Mouse (Mus musculus): ENCODE data around the gene Atl2. TPM values are rescaled to one million over a fixed set of nuclear protein-coding genes. Genes with fewer than 3 reads are reported as not detected.

Atl2 gene
- polyA plus RNA-seq, 1 experiment from 2014 or later = 29.7 TPM

DNA sequence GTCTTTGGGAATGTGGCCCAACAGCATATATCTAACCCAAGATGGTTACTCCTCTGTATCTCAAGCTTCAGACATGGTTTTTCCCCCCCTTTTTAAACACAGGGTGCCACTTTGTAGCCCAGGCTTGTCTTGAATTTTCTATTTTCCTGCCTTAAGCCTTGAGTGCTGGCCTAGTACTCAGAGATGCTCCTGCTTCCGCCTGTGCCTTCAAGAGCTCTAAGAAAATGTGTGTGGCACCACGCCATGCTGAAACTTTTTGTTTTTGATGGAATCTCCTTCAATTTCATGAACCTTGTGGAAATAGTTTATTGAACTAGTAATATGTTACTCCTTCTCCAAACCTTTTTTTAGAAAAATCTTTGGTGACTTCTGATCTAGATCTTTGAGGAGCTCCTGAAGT lies 49.7 kb downstream of the Atl2 start:
- H3K9me3 ChIP-seq (replicated peaks) = no peaks in the 10 kb centered on the region
- WGBS (ENCODE audit: insufficient replicate concordance) = 79% methylated on average over 2 of the region's 2 CpGs
- H3K36me3 ChIP-seq (replicated peaks) = peaks cover 38% of the 10 kb centered on the region
- H3K4me2 ChIP-seq = no peak overlapping the region
- no peak for ATAC-seq (ENCODE audit: insufficient read depth)
- no peak overlapping the region for H3K4me3 ChIP-seq (replicated peaks)
- 0 out of 2 replicates have a peak, but pooled peaks cover 3% of the 10 kb centered on the region for H3K27me3 ChIP-seq
- H3K9ac ChIP-seq = no peak overlapping the region
- H3K27ac ChIP-seq (replicated peaks) = no peak overlapping the region
- no peaks in the 10 kb centered on the region for H3K4me1 ChIP-seq (replicated peaks)

GRCm38 (mm10) chr17:79845695-79846094 lies 50.2 kb downstream of the Atl2 start:
- H3K9me3 ChIP-seq (replicated peaks) = no peaks in the 10 kb centered on the region
- H3K27me3 ChIP-seq = 0 out of 2 replicates have a peak, but pooled peaks cover 3% of the 10 kb centered on the region
- H3K4me1 ChIP-seq (replicated peaks) = no peaks in the 10 kb centered on the region
- H3K4me2 ChIP-seq = no peak overlapping the region
- WGBS (ENCODE audit: insufficient replicate concordance) = 55% methylated on average over 2 of the region's 2 CpGs
- H3K27ac ChIP-seq (replicated peaks) = no peak overlapping the region
- H3K9ac ChIP-seq = no peak overlapping the region
- H3K4me3 ChIP-seq (replicated peaks) = no peak overlapping the region
- peaks cover 33% of the 10 kb centered on the region for H3K36me3 ChIP-seq (replicated peaks)
- ATAC-seq (ENCODE audit: insufficient read depth) = no peak

GRCm38 (mm10) chr17:79840254-79841238 lies 55.4 kb downstream of the Atl2 start:
- no peak overlapping the region for H3K27ac ChIP-seq (replicated peaks)
- no peak overlapping the region for H3K4me2 ChIP-seq
- no peak overlapping the region for H3K9ac ChIP-seq
- 0 out of 2 replicates have a peak, but pooled peaks cover 3% of the 10 kb centered on the region for H3K27me3 ChIP-seq
- H3K9me3 ChIP-seq (replicated peaks) = no peaks in the 10 kb centered on the region
- H3K4me3 ChIP-seq (replicated peaks) = no peak overlapping the region
- no peak for ATAC-seq (ENCODE audit: insufficient read depth)
- WGBS (ENCODE audit: insufficient replicate concordance) = 31% methylated on average over 7 of the region's 7 CpGs
- no peaks in the 10 kb centered on the region for H3K36me3 ChIP-seq (replicated peaks)
- no peaks in the 10 kb centered on the region for H3K4me1 ChIP-seq (replicated peaks)

- Histone ChIP-seq H3K4me1 (replicated peaks) (no peaks in the 10 kb centered on the region), H3K4me3 (replicated peaks) (no peak overlapping the region), H3K27me3 (no peaks in the 10 kb centered on the region), H3K27ac (replicated peaks) (no peak overlapping the region), H3K9ac (no peak overlapping the region), H3K4me2 (no peak overlapping the region), H3K9me3 (replicated peaks) (no peaks in the 10 kb centered on the region), H3K36me3 (replicated peaks) (no peaks in the 10 kb centered on the region)
- no peak for ATAC-seq (ENCODE audit: insufficient read depth)
- 49% methylated on average over 7 of the region's 7 CpGs for WGBS (ENCODE audit: insufficient replicate concordance)
Observed at GRCm38 (mm10) chr17:79836978-79837377, 58.9 kb downstream of the Atl2 start.

- Histone ChIP-seq H3K4me2 (no peak overlapping the region), H3K4me1 (replicated peaks) (no peaks in the 10 kb centered on the region), H3K9ac (no peak overlapping the region), H3K27ac (replicated peaks) (no peak overlapping the region), H3K36me3 (replicated peaks) (no peaks in the 10 kb centered on the region), H3K27me3 (no peaks in the 10 kb centered on the region), H3K9me3 (replicated peaks) (no peaks in the 10 kb centered on the region), H3K4me3 (replicated peaks) (no peak overlapping the region)
- WGBS (ENCODE audit: insufficient replicate concordance) = 18% methylated on average over 5 of the region's 5 CpGs
- ATAC-seq (ENCODE audit: insufficient read depth) = no peak
Observed at GRCm38 (mm10) chr17:79835714-79836373, 60.1 kb downstream of the Atl2 start.

- Histone ChIP-seq H3K4me1 (replicated peaks) (no peaks in the 10 kb centered on the region), H3K4me2 (no peak overlapping the region), H3K4me3 (replicated peaks) (no peak overlapping the region), H3K9me3 (replicated peaks) (no peaks in the 10 kb centered on the region), H3K36me3 (replicated peaks) (no peaks in the 10 kb centered on the region), H3K27me3 (no peaks in the 10 kb centered on the region), H3K9ac (no peak overlapping the region), H3K27ac (replicated peaks) (no peak overlapping the region)
- no peak for ATAC-seq (ENCODE audit: insufficient read depth)
- WGBS (ENCODE audit: insufficient replicate concordance) = 40% methylated on average over 1 of the region's 1 CpGs
Observed at GRCm38 (mm10) chr17:79832284-79832683, 63.6 kb downstream of the Atl2 start.

DNA sequence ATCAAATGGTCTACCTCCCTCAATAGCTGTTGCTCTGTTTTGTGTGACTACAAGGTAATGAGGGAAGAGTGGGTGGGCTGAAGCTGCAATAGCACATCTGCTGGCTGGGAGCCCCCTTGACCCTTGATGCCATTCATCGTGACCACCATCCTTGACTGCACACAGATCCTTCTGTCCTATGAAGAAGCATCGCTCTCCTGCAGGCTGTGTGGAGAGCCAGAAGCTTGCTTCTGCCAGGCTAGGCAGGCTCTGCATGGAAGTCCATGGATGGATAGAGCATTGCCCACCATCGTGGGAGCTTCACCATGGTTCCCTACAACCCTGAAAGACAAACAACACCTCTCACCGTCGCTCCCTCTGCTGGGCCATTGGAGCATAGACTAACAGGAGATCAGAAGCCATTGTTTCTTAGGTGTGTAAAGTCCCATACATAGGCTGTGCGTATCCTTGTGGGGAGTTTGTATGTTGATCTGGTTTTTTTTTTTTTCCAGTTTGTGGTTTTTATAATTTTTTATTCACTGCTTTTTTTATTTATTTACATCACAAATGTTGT lies 69.4 kb downstream of the Atl2 start:
- Histone ChIP-seq H3K4me3 (replicated peaks) (no peak overlapping the region), H3K9me3 (replicated peaks) (no peaks in the 10 kb centered on the region)
- 64% methylated on average over 6 of the region's 6 CpGs for WGBS (ENCODE audit: insufficient replicate concordance)

GRCm38 (mm10) chr17:79825241-79826030 lies 70.5 kb downstream of the Atl2 start:
- Histone ChIP-seq H3K4me3 (replicated peaks) (no peak overlapping the region), H3K9ac (no peak overlapping the region), H3K27ac (replicated peaks) (no peak overlapping the region), H3K9me3 (replicated peaks) (no peaks in the 10 kb centered on the region), H3K4me2 (no peak overlapping the region), H3K36me3 (replicated peaks) (no peaks in the 10 kb centered on the region), H3K4me1 (replicated peaks) (no peaks in the 10 kb centered on the region), H3K27me3 (no peaks in the 10 kb centered on the region)
- ATAC-seq (ENCODE audit: insufficient read depth) = no peak
- WGBS (ENCODE audit: insufficient replicate concordance) = 58% methylated on average over 11 of the region's 11 CpGs

More for the DNA sequence above, 69.4 kb downstream of the Atl2 start:
- Histone ChIP-seq H3K27me3 (no peaks in the 10 kb centered on the region), H3K4me1 (replicated peaks) (no peaks in the 10 kb centered on the region), H3K36me3 (replicated peaks) (no peaks in the 10 kb centered on the region), H3K9ac (no peak overlapping the region), H3K4me2 (no peak overlapping the region), H3K27ac (replicated peaks) (no peak overlapping the region)
- no peak for ATAC-seq (ENCODE audit: insufficient read depth)

DNA sequence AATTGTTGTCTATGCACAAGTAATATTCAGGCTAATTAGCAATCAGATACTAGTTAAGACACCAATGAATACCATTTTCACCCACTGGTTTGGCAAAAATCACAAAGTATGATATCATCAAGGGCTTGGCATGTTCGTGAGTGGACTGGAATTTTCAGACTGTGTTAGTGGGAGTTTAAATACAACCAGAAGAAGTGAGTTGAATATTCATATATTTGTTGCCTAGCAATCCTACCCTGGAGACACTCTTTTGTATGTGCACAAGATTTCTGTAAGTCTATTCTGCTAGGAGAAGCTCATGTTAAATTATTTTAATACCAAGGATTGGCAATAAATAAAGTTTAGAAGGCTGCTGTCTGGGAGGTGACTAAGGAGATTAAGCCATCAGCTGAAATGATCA lies 71.5 kb downstream of the Atl2 start:
- WGBS (ENCODE audit: insufficient replicate concordance) = 27% methylated on average over 1 of the region's 1 CpGs
- ATAC-seq (ENCODE audit: insufficient read depth) = no peak

DNA sequence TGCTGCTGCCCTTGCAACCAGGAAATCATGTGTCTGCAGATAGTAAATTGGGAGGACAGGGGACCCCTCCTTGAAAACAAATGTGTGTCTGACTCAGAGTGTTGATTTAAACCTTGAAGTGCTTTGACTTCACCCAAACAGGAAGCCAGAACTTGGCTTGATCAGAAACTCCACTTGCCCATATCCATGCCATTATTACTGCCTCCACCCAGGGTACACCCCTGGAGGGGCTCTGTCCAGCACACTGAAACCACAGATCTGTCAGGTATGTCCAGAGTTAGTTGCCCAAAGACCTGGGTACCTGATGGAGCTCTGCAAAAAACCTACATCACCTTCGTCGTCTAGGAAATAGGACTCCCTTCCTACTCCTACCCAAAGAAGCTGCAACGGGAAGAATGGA lies 77.0 kb downstream of the Atl2 start:
- no peak for ATAC-seq (ENCODE audit: insufficient read depth)
- H3K27ac ChIP-seq (replicated peaks) = no peak overlapping the region
- WGBS (ENCODE audit: insufficient replicate concordance) = 15% methylated on average over 3 of the region's 3 CpGs

More for the DNA sequence above, 71.5 kb downstream of the Atl2 start:
- Histone ChIP-seq H3K36me3 (replicated peaks) (no peaks in the 10 kb centered on the region), H3K4me2 (no peak overlapping the region), H3K4me3 (replicated peaks) (no peak overlapping the region), H3K27ac (replicated peaks) (no peak overlapping the region), H3K9me3 (replicated peaks) (no peaks in the 10 kb centered on the region), H3K27me3 (no peaks in the 10 kb centered on the region), H3K4me1 (replicated peaks) (no peaks in the 10 kb centered on the region), H3K9ac (no peak overlapping the region)

More for the DNA sequence above, 77.0 kb downstream of the Atl2 start:
- Histone ChIP-seq H3K9ac (no peak overlapping the region), H3K4me2 (no peak overlapping the region), H3K9me3 (replicated peaks) (no peaks in the 10 kb centered on the region), H3K4me3 (replicated peaks) (no peak overlapping the region), H3K4me1 (replicated peaks) (no peaks in the 10 kb centered on the region), H3K27me3 (no peaks in the 10 kb centered on the region), H3K36me3 (replicated peaks) (no peaks in the 10 kb centered on the region)
